Mouse (Mus musculus): Measurements from ENCODE around the gene Nxpe4.

DNA sequence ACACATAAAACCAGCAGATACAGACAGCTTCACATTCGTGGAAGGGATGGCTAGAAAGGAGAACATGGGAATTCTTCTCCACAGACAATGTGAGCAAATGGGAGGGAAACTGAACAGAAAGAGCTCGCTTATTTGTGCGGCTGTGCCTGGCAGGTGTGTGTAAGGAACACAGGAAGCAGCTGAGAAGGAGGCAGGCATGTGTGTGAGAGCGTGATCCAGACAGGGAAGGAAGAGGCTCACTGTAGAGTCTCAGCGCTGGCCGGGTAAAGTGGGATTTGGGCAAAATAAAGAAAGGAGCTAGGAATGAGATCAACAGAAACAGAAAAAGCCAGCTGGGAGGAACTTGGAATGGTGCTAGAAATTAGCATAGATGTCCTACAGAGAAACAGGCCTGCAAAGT, 74.6 kb downstream of the Nxpe4 start:
- TF ChIP-seq CHD1 (IDR thresholded peaks at IDR 0.05; ENCODE audit: low read depth, low read length) = no peak
- TF ChIP-seq JUND (conservative IDR thresholded peaks at IDR 0.05; ENCODE audit: low read depth, low read length) = no peak
- TF ChIP-seq CTCF (conservative IDR thresholded peaks at IDR 0.05 in 1 of 2, IDR thresholded peaks at IDR 0.05 in 1 of 2; ENCODE audit: low read depth in 2 of 2, low read length in 2 of 2) = no peak
- TF ChIP-seq BHLHE40 (IDR thresholded peaks at IDR 0.05; ENCODE audit: low read depth, low read length) = no peak
- no peak for TF ChIP-seq POLR2A (IDR thresholded peaks at IDR 0.05; ENCODE audit: low read depth, low read length)

All from CH12.LX (cell line).